Mouse (Mus musculus) neural tube, embryonic 15.5 days (tissue): ENCODE measurements around the gene Zfp217. TPM values are rescaled to one million over a fixed set of nuclear protein-coding genes. Genes with fewer than 3 reads are reported as not detected.

ENCODE experiments used
- ATAC-seq: fragments of 200-750 bp; cut with Nextera tagmentation; 2 replicates; pipeline ENCODE4 v1.8.0; 2017; ENCODE audit warnings: mild to moderate bottlenecking, moderate TSS enrichment, moderate library complexity; ENCODE audit not compliant: low FRiP score
- H3K27ac ChIP-seq: fragments of 300-500 bp; sonication (generic); replicated peaks from 2 replicates; pipeline ENCODE4 v1.5.1; 2015; ENCODE audit warnings: mild to moderate bottlenecking, inconsistent platforms
- H3K27me3 ChIP-seq: fragments of 300-500 bp; sonication (generic); replicated peaks from 2 replicates; pipeline ENCODE4 v1.6.1; 2015; ENCODE audit warnings: inconsistent platforms
- H3K36me3 ChIP-seq: fragments of 300-500 bp; sonication (generic); 2 replicates; pipeline ENCODE4 v1.6.1; 2015; ENCODE audit warnings: inconsistent platforms
- H3K4me1 ChIP-seq: fragments of 300-500 bp; sonication (generic); 2 replicates; pipeline ENCODE4 v1.6.1; 2015; ENCODE audit warnings: inconsistent platforms
- H3K4me2 ChIP-seq: fragments of 300-500 bp; sonication (generic); 2 replicates; pipeline ENCODE4 v1.6.1; 2015; ENCODE audit warnings: inconsistent platforms, mild to moderate bottlenecking, moderate library complexity
- H3K4me3 ChIP-seq: fragments of 300-500 bp; sonication (generic); replicated peaks from 2 replicates; pipeline ENCODE4 v1.5.1; 2015; ENCODE audit warnings: mild to moderate bottlenecking, inconsistent platforms
- H3K9ac ChIP-seq: fragments of 300-500 bp; sonication (generic); replicated peaks from 2 replicates; pipeline ENCODE4 v1.6.1; 2015; ENCODE audit warnings: mild to moderate bottlenecking, inconsistent platforms
- H3K9me3 ChIP-seq: fragments of 300-500 bp; sonication (generic); replicated peaks from 2 replicates; pipeline ENCODE4 v1.6.1; 2016; ENCODE audit warnings: inconsistent platforms
- WGBS: fragments of 180-500 bp; shearing (Covaris S2); methylation state at CpG from one replicate; pipeline ENCODE4 v1.1.7; 2015; ENCODE audit warnings: mixed read lengths; 5-methylcytosine and 5-hydroxymethylcytosine counted together
- polyA plus RNA-seq: library from polyadenylated mRNA; unstranded; fragments of >200 nt; fragmentation: Nextera tagmentation; extraction: Ambion mirVana; gene quantifications from 2 replicates; pipeline ENCODE4 v1.2.1, GENCODE M21; 2015

The Zfp217 gene
- polyA plus RNA-seq, 1 experiment from 2014 or later, result 0.82 TPM

- Histone ChIP-seq H3K9me3 (no peaks in the 10 kb centered on the region), H3K4me3 (peak overlapping the region; percentile 68), H3K36me3 (no peaks in the 10 kb centered on the region), H3K4me1 (peaks cover 59% of the 10 kb centered on the region), H3K27me3 (no peaks in the 10 kb centered on the region), H3K4me2 (peak overlapping the region; percentile 62), H3K9ac (peak overlapping the region; percentile 68), H3K27ac (peak overlapping the region; percentile 74)
- peak; percentile 88 for ATAC-seq
- WGBS, result under 1% methylated on average over 53 of the region's 122 CpGs
These were observed 16.9 kb downstream of the Zfp217 start for GRCm38 (mm10) chr2:170130780-170131645.

GRCm38 (mm10) chr2:170129923-170130779 lies 17.8 kb downstream of the Zfp217 start:
- no peaks in the 10 kb centered on the region for H3K36me3 ChIP-seq
- H3K4me3 ChIP-seq, result peak overlapping the region; percentile 68
- H3K9me3 ChIP-seq, result no peaks in the 10 kb centered on the region
- H3K27me3 ChIP-seq, result no peaks in the 10 kb centered on the region
- H3K4me1 ChIP-seq, result peaks cover 59% of the 10 kb centered on the region
- H3K9ac ChIP-seq, result peak overlapping the region; percentile 68
- ATAC-seq, result peak; percentile 35; the same call in 1 of the 2 replicates
- WGBS, result 1% methylated on average over 48 of the region's 48 CpGs
- H3K27ac ChIP-seq, result peak overlapping the region; percentile 74
- peak overlapping the region; percentile 62 for H3K4me2 ChIP-seq

GRCm38 (mm10) chr2:170129248-170129922 lies 18.5 kb downstream of the Zfp217 start:
- Histone ChIP-seq H3K4me3 (peak overlapping the region; percentile 68), H3K9ac (no peak overlapping the region), H3K4me2 (peak overlapping the region; percentile 62), H3K27me3 (no peaks in the 10 kb centered on the region), H3K4me1 (peaks cover 56% of the 10 kb centered on the region), H3K27ac (no peak overlapping the region), H3K36me3 (no peaks in the 10 kb centered on the region), H3K9me3 (no peaks in the 10 kb centered on the region)
- WGBS, result 26% methylated on average over 5 of the region's 5 CpGs
- no peak for ATAC-seq

- no peak for ATAC-seq
- Histone ChIP-seq H3K27ac (no peak overlapping the region), H3K4me1 (peaks cover 50% of the 10 kb centered on the region)
These were observed 19.2 kb downstream of the Zfp217 start for GRCm38 (mm10) chr2:170128461-170129247.

GRCm38 (mm10) chr2:170127523-170127922 lies 20.4 kb downstream of the Zfp217 start:
- H3K27me3 ChIP-seq, result no peaks in the 10 kb centered on the region
- no peak overlapping the region for H3K4me3 ChIP-seq
- H3K27ac ChIP-seq, result no peak overlapping the region
- ATAC-seq, result no peak
- H3K9me3 ChIP-seq, result no peaks in the 10 kb centered on the region
- 58% methylated on average over 3 of the region's 3 CpGs for WGBS
- H3K36me3 ChIP-seq, result no peaks in the 10 kb centered on the region
- H3K4me1 ChIP-seq, result peaks cover 40% of the 10 kb centered on the region
- no peak overlapping the region for H3K4me2 ChIP-seq
- H3K9ac ChIP-seq, result no peak overlapping the region

More at GRCm38 (mm10) chr2:170128461-170129247, 19.2 kb downstream of the Zfp217 start:
- no peaks in the 10 kb centered on the region for H3K9me3 ChIP-seq
- H3K9ac ChIP-seq, result no peak overlapping the region
- H3K36me3 ChIP-seq, result no peaks in the 10 kb centered on the region
- H3K4me3 ChIP-seq, result no peak overlapping the region
- no peaks in the 10 kb centered on the region for H3K27me3 ChIP-seq
- 28% methylated on average over 7 of the region's 7 CpGs for WGBS
- peak overlapping the region; percentile 62; the same call in 1 of the 2 replicates for H3K4me2 ChIP-seq

GRCm38 (mm10) chr2:170126266-170126665 lies 21.6 kb downstream of the Zfp217 start:
- ATAC-seq, result no peak
- H3K4me3 ChIP-seq, result no peak overlapping the region
- 84% methylated on average over 1 of the region's 1 CpGs for WGBS
- H3K27ac ChIP-seq, result no peak overlapping the region
- no peaks in the 10 kb centered on the region for H3K27me3 ChIP-seq
- peaks cover 34% of the 10 kb centered on the region for H3K4me1 ChIP-seq
- no peak overlapping the region for H3K4me2 ChIP-seq
- H3K9ac ChIP-seq, result no peak overlapping the region
- H3K9me3 ChIP-seq, result no peaks in the 10 kb centered on the region
- H3K36me3 ChIP-seq, result no peaks in the 10 kb centered on the region

GRCm38 (mm10) chr2:170122197-170122596 lies 25.7 kb downstream of the Zfp217 start:
- H3K4me2 ChIP-seq, result no peak overlapping the region
- no peak overlapping the region for H3K4me3 ChIP-seq
- no peak overlapping the region for H3K9ac ChIP-seq
- H3K9me3 ChIP-seq, result no peaks in the 10 kb centered on the region
- H3K27ac ChIP-seq, result no peak overlapping the region
- H3K4me1 ChIP-seq, result peaks cover 8% of the 10 kb centered on the region; the same call in 1 of the 2 replicates
- no peak for ATAC-seq
- peaks cover 19% of the 10 kb centered on the region for H3K36me3 ChIP-seq
- 87% methylated on average over 7 of the region's 7 CpGs for WGBS
- H3K27me3 ChIP-seq, result no peaks in the 10 kb centered on the region

GRCm38 (mm10) chr2:170120139-170121027 lies 27.5 kb downstream of the Zfp217 start:
- H3K9me3 ChIP-seq, result no peaks in the 10 kb centered on the region
- no peak overlapping the region for H3K9ac ChIP-seq
- no peak overlapping the region for H3K4me2 ChIP-seq
- no peaks in the 10 kb centered on the region for H3K27me3 ChIP-seq
- WGBS, result 90% methylated on average over 19 of the region's 19 CpGs
- 0 out of 2 replicates have a peak, but pooled peaks cover 7% of the 10 kb centered on the region for H3K4me1 ChIP-seq
- H3K27ac ChIP-seq, result no peak overlapping the region
- ATAC-seq, result no peak
- peaks cover 19% of the 10 kb centered on the region for H3K36me3 ChIP-seq
- no peak overlapping the region for H3K4me3 ChIP-seq

- ATAC-seq, result peak; percentile 37; the same call in 1 of the 2 replicates
- Histone ChIP-seq H3K4me2 (no peak overlapping the region), H3K27me3 (no peaks in the 10 kb centered on the region), H3K36me3 (peaks cover 22% of the 10 kb centered on the region), H3K9ac (no peak overlapping the region), H3K4me1 (peaks cover 15% of the 10 kb centered on the region; the same call in 1 of the 2 replicates), H3K9me3 (no peaks in the 10 kb centered on the region), H3K27ac (0 out of 2 replicates have a peak overlapping the region, but pooled peaks have one; percentile 48), H3K4me3 (no peak overlapping the region)
- 48% methylated on average over 4 of the region's 4 CpGs for WGBS
These were observed 31.1 kb downstream of the Zfp217 start for GRCm38 (mm10) chr2:170116704-170117281.
